Mouse (Mus musculus): ENCODE measurements around the gene Mdga1.

The Mdga1 gene

DNA sequence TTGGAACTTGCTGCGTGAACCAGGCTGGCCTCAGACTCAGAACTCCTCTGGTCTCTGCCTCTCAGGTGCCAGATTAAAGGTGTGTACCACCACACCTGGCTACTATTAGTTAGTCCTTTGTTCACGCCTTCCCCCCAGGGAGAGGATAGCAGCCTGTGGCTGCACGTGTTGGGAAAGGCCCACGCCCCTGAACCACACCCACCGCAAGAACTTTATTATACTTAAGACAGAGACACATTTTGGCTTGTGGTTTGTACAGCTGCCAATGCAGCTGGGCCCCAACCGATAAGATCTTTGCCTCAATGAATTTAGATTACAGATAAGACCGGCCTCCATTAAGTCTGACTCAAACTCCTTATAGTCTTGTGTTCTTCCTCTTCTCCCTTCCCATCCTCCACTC is 10.0 kb upstream of the Mdga1 start:
- no peak for DNase-seq

DNA sequence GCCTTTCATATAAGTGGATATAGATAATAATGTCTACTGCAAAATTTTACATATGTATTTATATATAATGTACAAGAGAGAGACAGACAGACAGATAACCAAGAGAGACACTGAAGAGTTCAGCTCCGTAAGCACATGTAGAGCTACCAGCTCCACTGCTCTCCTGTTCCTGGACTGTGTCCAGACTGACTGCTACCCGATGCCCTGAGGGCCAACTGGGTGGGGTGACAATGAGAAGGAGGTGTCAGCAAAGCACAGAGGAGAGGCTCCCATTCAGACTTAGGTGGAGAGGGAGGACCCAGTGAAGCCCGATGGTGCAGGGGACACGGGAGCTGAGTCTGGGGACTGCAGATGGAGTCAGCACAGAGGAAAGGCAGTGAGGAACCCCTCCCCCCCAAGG is 9.1 kb upstream of the Mdga1 start:
- DNase-seq: no peak

DNA sequence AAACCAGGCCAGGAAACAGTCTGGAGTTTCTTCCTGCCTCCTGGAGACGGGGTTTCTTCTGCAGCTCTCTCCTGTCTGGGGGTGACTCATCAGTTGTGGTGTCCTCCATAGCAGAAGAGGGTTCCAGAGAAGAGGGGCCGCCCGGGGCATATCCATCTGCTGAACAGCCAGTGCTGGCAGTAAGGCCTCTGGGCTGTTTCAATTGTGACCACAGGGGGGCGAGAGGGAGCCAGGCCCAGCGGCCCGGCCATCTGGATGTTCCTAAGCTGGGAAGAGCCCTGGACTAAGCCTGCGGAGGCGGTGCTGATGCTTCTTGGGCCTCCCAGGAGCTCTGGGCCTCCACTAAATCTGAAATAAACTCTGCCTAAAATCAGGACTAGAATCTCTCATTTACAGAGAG is 5.8 kb upstream of the Mdga1 start:
- peak; percentile 87 to 90 for DNase-seq

DNA sequence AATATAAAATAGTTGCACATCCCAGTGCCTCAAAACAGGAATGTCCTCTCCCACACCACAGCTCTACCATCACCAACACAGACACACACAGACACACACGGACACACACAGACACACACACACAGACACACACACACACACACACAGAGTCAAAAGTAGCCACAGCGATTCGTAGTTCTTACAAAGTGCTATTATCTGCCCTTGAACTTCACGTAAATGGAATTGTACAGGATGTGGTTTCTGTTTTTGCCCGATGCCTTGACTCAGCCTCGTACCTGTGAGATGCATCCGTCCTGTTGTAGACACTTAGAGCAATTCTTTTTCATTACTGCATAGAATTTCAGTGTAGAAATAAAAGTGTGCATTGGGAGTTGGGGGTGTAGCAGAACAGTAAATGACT is 3.3 kb upstream of the Mdga1 start:
- no peak for DNase-seq

DNA sequence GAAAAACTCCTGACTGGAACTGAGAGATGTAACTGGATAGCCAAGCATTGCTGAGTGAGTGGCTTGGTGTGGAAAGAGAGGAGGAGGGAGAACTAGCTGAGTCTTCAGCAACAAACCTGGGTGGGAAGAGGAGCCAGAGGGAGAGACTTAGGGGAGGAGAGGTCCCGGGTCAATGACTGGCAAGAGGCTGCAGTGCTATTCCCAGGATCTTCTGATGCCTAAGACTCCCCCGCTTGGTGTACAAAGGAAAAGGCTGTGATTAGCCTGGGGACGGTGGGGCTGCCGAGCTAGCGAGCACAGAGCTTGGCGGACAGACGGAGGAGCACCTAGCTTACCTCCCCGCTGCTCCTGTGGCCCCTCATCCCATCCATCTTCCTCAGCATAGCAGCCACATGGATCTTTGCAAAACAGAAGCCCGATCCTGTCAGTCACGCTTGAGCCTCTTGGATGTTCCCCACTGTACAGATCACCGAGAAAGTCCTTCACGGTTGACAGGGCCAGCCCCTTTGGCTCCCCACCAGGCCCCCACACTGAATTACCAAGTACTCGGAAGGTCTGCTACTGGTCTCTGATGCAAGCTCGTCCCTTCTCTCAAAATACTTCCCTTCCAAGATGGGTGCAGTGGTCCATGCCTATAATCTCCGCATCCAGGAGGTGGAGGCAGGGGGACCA is 2.0 kb upstream of the Mdga1 start:
- no peak for DNase-seq

DNA sequence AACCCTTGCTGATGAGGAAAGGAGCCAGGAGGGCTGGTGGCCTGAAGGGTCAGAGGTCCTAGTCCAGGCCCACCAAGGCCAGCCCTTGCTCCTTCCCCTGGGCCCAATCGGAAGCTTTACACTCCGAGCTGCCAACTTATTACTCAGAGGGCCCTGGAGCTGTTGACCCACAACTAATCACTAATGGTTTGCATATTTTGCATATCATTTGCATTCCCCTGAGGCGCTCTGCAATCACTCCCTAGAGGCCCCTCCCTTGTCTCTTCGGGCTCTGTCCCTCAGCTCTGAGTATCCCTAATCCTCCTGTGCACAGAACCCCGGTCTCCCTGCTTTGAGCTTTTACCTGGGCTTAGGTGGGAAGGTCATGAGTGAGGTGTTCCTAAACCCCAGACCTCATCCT is 4.4 kb downstream of the Mdga1 start:
- no peak for DNase-seq

DNA sequence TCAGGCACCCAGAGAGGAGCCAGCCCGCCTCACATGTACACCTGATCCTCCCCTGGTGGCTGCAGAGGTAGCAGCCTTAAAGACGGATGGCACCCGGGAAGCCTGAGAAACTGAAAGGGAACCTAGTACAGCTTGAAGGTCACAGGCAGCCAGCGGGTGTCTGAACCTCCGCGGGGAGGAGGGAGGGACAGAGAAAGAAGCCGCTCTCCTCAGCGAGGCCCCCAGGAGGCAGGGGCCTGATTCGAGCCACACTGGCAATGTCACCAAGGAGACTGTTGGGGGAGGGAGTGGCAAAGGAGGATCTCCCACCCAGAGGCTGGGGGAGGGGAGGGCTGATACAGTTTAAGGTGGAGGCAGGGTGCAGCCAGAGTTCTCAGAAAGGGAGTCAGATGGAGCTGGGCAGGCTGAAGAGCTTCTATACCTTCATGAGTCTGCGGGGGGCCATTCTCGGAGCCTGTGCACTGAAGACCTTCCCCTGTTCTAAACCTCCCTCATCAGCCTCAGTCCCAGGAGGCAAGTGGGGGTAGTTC is 6.1 kb downstream of the Mdga1 start:
- DNase-seq: no peak

DNA sequence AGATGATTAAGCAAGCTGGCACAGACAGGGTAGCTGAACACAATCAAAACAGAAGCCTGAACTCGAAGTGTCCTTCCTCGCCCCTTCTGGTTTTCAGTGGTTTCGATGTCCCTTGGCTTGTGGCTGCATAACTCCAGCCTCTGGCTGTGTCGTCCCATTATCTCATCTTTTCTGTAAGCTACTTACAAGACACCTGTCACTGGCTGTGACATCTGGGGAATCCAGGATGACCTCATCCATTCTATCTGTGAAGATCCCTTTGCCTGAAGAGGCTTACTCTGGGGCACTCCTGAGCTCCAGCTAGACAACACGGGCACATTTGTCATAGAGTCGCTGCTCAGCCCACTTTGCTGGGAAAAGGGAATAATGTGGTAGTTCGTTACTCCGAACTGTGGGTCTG is 14.0 kb downstream of the Mdga1 start:
- DNase-seq: no peak

DNA sequence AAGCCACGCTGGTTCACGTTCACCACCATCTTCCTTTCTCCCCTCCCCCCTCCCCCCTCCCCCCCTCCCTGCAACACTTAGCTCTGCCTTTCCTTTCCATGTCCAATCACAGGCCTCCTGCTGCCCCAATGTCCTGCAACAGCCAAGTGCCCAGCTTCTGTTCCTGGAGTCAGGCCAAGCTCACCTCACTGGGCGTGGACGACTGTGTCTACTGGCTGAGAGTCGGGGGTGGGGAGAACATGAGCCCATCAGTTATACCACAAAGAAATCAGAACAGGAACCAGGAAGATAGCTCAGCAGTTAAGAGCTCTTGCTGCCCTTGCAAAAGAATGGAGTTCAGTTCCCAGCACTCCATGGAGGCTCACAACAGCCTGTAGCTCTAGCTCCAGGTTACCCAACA is 15.6 kb downstream of the Mdga1 start:
- no peak for DNase-seq

DNA sequence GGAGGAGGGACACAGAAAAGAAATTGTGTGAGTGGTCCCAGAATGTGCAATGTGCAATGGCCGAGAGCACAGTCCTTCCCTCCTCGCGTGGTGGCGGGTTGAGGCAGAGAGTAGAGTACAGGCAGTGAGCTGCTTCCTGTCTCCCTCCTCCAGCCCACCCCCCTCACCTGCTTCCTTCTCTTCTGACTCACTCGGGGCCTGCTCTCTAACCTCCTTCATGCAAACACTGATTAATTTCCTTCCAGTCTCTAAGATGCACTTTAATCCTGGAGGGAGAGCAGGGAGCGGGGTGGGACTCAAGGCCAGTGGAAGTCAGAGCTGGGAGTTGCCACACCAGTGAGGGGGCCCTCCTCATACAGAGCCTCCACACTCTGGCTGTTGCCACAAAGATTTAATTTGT is 18.8 kb downstream of the Mdga1 start:
- DNase-seq: no peak

DNA sequence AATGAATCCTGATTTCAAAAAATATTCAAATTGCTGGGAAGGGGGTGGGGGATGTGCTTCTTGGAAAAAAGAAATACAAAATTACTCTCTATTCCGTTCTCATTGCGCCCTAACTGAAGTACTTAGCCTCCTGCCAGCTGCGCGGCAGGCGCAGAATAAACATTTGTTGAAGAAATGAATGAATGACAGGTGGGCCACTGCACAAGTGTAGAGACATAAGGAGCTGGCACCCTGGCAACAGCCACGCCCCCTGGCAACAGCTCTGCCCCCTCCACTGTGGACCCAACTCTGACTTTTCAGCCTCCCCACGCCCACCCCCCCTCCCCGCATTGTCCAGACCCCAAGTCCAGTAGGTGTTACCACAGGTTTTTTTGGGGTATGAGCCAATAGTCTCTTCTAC is 19.3 kb downstream of the Mdga1 start:
- DNase-seq: peak in 1 of 2 experiments; percentile 36

DNA sequence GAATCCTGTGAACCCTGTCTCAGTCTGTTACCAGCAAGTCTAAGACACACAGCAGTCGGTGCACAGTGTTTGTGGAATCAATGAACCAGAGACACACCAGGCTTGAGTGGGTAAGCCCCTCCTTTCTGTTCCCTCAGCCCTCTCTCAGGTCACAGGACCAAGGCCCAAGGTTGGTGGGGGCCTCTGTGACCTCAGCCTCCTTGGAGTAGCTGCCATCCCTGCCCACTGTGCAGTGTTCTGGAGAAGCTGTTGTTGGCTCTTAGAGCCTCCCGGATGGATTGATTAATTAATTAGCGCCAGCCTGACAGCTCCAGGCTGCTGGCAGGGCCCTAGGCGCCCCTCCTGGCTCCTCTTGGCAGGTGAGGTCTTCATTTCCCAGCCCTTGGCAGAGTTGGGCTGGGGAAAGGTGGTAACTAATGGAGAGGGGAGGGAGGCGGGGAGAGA is 22.6 kb downstream of the Mdga1 start:
- peak in 1 of 2 experiments; percentile 9 for DNase-seq

DNA sequence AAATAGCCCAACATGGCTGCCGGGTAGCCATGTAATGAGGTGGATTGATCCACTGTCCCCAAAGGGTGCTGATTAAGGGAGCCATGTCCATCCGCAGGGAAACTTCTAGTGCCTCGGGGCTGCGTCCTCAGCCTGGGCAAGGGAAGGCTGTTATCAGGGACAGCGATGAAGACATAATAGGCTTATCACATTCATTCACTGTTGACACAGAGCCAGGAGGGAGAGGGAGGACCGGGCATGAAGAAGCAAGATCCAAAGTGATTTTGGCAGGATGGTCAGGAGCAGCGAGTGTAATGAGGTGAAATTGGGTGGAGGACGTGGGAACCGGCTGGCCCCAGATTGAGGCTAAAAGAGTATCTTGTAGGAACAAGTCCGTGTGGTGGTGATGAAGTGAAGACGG is 25.5 kb downstream of the Mdga1 start:
- peak in 1 of 2 experiments; percentile 28 for DNase-seq

DNA sequence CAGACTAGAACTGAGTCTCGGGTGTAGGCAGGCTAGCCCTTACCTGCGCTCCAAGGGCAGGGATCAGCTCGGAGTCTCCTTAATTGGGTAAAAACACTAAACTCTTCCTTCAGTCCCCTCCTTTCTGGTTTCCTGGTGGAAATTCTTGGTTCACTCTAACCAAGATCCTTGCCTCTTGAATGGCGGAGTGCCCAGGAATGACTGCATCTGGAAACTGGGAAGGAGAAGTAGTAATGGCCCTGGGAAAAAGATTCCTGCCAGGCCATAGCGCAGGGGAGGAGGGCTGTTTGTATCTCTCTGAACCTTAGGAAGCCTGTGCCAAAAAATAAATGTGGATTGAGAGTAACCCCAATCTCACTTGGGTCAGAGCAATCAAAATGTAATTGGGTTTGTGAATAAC is 30.9 kb downstream of the Mdga1 start:
- no peak for DNase-seq

DNA sequence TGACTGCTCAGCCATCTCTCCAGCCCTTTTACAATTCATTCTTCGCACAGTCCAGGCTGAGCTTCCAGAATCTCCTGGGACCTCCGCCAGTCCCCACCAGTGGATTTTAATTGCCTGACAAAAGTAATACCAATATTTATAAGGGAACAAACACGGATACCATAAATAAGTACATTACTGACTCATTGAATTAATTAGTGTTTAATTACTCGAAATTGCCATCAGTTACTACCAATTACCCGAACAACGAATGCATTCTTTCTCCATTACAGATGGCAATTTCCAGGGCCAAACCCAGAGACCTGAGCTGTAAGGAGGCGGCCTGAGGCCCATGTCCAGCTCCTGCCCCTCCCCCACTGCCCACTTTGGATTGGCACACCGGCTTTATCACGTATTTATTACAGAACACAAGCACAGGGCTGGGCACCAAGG is 32.5 kb downstream of the Mdga1 start:
- DNase-seq: no peak

DNA sequence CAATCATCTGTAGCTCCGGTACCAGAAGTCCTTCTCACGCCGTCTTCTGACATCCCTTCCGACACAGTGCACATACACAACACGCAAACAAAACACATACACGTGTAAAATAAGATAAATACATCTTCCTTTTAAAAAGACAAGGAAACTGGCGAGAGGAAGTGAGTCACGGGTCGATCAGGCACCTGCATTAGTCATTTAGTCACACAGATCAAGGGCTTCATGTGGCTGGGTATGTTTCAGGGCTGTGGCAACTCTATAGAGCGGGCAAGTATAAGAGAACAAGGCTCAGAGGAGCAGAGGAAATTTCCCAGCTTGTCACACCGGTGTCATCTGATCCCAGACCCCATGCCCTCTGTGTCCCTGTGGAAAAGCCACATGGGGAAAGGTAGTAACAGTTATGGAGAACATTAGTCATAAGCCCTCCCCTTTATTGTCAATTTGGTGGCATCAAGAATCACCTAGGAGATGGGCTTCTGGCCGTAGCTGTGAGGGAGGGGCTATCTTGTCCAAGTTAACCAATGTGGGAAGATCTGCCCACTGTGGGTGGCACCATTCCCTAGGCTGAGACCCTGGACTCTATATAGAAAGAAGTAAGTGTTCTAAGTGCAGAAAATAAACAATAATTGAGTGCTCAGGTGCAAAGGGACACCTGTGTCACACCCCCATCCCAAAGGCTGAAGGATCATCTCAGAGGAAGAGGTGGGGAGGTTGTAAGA is 35.6 kb downstream of the Mdga1 start:
- DNase-seq: no peak

DNA sequence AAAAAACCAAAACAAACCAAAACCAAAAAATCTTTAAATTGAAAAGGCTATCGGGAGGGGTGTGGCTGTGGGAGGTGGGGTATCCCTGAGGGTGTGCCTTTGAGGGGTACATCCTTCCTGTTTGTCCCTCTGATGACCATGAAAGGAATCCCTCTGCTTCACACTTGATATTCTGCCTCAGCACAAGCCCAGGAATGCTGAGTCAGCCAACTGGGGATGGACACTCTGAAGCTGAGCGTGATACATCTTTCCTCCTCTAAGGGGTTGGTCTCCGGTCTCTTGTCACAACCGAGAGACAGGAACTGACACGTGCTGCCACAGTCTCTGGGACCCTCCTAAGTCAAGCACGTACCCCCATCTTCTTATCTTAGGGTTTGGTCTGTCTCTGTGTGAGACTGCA is 37.1 kb downstream of the Mdga1 start:
- no peak for DNase-seq

DNA sequence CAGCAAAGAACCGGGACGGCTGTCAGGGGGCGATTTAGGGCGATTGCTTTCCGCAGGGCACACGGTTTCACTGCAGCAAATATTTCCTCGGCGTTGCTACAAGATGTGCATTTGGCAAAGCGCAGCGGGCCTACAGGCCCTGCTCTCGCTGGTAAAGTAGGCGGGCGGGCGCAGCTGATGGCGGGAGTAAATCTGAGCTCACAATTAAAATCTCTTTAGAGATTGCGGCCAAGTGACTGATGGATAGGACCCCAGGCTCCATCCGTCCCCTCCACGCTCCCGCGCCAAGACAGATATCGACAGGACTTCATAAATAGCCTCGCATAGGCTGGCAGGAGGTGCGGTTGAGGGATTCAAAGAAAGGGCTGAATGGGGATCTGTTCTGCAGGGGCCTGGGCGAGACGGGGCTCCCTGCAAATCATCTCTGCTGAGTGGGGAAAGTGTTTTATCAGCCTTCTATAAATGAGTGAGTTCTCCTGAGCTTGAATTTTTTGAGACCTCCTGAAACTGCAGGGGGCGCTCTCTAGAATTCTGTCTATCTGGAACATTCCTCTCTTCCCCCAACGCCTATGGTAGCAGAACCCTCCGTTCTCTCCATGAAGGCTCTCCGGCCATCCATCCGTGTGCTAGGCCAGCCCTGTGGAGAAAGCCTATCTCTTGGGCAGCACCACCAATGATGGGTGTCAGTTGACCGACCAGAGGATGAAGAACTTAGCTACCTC is 38.5 kb downstream of the Mdga1 start:
- DNase-seq: no peak

DNA sequence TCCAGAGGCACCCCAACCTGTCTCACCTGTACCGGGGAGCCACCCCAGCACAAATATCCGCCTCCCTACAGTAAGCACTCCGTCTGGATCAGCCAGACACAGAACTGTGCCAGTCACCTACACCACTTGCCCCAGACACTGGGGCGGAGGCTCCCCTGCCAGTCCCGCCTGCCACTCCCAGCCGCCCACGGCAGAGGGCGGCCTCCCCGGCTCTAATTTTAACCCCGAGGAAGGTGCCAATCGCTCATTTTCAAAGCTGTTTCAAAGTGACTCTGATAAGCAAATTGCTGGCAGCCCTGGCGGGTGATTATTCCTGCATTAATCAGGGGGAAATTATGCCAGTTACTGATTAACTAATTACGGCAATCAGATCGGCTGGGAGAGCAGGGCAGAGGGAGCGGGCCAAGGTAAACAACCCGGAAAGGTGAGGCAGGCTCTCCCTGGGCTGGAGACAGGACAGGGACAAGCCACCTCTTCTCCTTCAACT is 41.1 kb downstream of the Mdga1 start:
- DNase-seq: peak; percentile 32 to 43

DNA sequence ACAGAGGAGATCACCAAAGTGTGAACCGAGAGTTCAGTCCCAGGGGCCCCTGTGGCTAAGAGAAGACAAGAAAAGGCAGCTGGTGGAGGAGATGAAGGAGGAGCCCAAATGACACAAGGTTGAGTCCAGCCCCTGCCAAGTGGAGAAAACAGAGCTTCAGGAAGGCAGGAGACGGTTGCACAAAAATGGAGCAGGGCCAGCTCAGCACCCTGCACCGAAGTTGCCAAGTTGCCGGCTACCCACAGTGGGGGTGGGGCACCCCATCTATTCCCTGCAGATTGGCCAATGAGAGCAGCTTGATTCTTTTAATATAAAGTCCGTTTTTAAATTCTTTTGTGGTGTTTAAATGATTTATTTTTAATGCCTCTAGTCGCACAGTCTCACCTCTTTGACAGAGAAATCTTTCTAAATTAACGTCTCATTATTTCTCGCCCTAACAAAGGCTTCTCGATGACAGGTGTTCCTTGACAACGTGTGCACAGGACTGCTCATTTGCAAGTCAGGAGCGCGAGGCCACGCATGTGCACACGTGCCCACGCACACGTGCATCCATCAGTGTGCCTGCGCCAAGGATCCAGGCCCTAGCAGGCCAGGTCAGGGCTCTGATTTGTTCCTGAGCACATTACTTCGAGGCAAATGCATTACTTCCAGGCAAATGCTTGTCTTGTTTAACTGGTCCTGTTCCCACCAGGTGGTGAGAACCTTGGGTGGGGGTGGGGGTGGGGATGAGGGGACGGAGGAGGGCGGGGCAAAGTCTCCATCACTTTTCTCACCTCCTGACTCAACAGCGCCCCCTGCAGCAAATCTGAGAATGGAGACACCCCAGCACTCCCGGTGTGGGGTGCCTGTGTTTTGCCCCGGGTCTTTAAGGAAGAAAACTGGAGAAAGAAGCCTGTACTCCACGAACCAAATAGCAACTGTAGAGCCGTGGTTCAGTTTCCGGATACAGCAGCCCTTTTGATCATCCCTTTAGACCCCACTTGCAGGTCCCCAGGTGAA is 44.0 kb downstream of the Mdga1 start:
- no peak for DNase-seq

DNA sequence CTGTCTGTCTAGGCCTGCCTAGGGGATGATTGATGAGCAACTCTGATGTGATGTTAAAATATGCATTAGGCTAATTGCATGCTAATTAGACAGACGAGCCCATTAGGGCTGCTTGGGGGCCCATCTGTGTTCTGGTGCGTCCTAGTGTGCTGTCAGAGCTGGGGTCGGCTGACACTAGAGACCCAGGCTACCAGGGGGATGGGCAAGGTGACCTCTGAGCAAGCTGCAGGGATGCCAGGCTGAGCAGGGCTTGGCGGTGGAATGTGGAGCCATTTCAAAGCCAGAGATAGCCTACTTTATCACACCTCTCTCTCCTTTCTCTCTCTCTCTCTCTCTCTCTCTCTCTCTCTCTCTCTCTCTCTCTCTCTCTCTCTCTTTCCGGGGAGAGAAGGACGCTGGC is 49.8 kb downstream of the Mdga1 start:
- DNase-seq: no peak

DNA sequence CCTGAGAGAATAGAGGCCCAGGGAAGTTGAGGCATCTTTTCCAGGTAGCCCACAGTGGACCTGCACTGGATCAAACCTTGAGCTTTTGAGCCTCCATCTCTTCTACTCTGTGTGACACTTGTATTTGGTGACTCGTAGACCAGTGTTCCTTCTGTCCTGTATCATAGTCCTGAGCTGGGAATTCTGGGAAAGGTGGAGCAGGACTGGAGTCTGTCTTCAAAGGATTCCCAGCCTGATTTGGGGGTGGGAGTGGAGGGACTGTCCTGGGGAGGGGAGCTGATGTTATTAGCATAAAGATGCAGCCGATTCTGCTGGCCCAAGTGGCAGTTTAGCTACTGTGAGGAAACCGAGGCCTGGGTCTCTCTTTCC is 50.4 kb downstream of the Mdga1 start:
- DNase-seq: no peak
